Mouse (Mus musculus) neutrophil, adult 5-6 weeks (primary cell): ENCODE measurements around the gene Olfr292. TPM values are rescaled to one million over a fixed set of nuclear protein-coding genes. Genes with fewer than 3 reads are reported as not detected.

Experiments used
- ATAC-seq: fragments of 151-379, 151-347 bp; 2 replicates; pipeline ENCODE4 v1.8.0; 2017; ENCODE audit warnings: mild to moderate bottlenecking, moderate TSS enrichment; ENCODE audit not compliant: insufficient number of reproducible peaks, poor library complexity, low FRiP score, severe bottlenecking; ENCODE audit errors: extremely low read depth
- total RNA-seq: library from RNA; stranded (forward); fragments of 200-1000 nt; gene quantifications from 2 replicates; pipeline ENCODE4 v1.2.3, GENCODE M21; 2017

Gene Olfr292
- total RNA-seq, result not detected in 2 replicates

GRCm38 (mm10) chr7:86688030-86688429 is at the start of gene Olfr292:
Gene Olfr292 (plus strand): TSS chr7:86688330.
- no peak for ATAC-seq

DNA sequence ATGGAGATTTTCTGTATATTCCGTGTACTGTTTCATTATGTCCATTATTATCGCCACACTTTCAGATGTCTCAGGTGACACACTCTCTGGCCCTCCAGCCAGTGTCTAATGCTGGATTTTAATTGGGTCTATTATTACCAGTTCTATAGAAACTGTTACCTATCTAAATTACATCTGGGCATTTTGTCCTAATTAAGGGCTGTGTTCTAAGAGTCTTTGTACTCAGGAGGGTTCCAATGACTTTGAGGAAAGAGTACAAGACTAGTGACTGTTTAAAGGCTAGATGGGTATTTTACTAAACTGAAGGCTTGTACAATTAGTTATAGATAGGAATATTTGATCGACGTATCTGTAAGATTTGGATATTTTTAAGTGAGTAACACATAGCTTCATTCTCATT is 39.4 kb upstream of the Olfr292 start, which contains the start of gene Olfr293:
TSS of gene Olfr293 (plus strand) at position 301 of the 400 bp plus-strand sequence.
- ATAC-seq, result no peak

DNA sequence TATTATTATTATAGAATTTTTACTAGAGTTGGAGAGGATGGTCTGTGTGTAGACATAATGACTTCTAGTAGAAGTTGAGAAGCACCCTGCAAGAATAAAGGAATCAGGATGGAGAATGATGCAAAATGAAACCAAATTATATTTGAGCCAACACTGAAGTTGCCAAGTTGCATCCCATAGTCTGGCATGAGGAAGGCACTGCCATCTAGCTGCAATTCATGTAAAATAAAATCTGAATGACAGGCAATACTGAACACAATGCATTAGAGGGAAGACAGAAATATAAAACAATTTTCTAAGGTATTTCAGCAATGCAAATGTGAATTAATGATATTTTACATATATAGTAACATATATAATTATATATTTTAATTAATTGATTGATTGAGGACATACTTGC is 36.9 kb downstream of the Olfr292 start:
- ATAC-seq, result no peak

Other genes starting within 250 kb of the Olfr292 start
- not detected in 2 replicates for gene Olfr299, start 228.4 kb upstream of the Olfr292 start, total RNA-seq
- gene Olfr298, start 195.8 kb upstream of the Olfr292 start, total RNA-seq, result 0.25 TPM in 1 of 2 replicates, not detected in the other
- gene Olfr297, start 168.4 kb upstream of the Olfr292 start, total RNA-seq, result not detected in 2 replicates
- 0.23 TPM in 1 of 2 replicates, not detected in the other for gene Olfr295, start 104.5 kb upstream of the Olfr292 start, total RNA-seq
- gene Olfr294, start 71.7 kb upstream of the Olfr292 start, total RNA-seq, result not detected in 2 replicates
- not detected in 2 replicates for gene Olfr293, start 39.3 kb upstream of the Olfr292 start, total RNA-seq
- not detected in 2 replicates for gene Folh1, start 87.6 kb downstream of the Olfr292 start, total RNA-seq
- not detected in 2 replicates for gene Vmn2r77, start 106.7 kb downstream of the Olfr292 start, total RNA-seq
- gene Vmn2r78, start 226.8 kb downstream of the Olfr292 start, total RNA-seq, result 0.25 TPM in 1 of 2 replicates, not detected in the other